Mouse (Mus musculus) MN1 (cell line): ENCODE results near the gene Ndufv3.
"Not testable (repeated sequence)": the region's sequence is repeated elsewhere in the genome, so short reads cannot be mapped to it uniquely, and the experiment has no call there.

Experiments used
- DNase-seq: peaks from one replicate; pipeline ENCODE4 v3.0.0-alpha.2; 2016; ENCODE audit warnings: low spot score

Gene Ndufv3

DNA sequence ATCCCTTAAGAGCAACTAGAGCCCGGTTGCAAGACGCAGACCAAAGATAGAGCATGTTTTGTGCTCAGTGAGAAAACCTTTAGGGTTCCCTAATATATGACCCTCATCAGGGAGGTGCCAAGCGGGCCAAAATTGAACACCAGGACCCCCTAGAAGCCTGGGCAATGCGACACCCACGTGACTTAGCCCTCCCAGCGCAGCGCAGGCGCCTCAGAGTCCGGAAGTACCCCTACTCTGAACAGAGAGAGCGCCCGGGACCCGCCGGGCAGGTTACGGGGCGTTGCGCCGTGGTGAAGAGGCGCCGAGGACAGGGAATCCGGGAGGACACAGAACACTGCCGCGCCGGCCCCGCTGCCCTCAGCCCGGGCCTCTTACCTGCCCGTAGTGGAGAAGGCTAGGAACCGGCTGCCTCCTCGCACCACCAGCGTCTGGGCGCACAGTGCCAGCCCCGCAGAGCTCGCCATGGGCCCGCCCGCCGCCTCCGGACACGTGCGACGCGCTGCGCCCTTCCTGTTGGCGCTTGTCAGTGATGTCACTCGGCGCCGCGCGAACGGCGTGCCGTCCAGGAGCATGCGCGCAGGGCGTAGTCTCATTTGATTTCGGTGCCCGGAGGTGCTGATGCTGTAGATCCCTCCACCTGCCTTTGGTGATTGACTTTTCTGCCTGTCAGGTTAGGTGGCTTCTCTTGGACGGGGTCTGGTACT, 8.0 kb upstream of the Ndufv3 start:
- DNase-seq = peak; percentile 95

GRCm38 (mm10) chr17:31512593-31512992, 7.3 kb upstream of the Ndufv3 start:
- no peak for DNase-seq

GRCm38 (mm10) chr17:31514696-31515095, 5.2 kb upstream of the Ndufv3 start:
- DNase-seq = peak; percentile 89

DNA sequence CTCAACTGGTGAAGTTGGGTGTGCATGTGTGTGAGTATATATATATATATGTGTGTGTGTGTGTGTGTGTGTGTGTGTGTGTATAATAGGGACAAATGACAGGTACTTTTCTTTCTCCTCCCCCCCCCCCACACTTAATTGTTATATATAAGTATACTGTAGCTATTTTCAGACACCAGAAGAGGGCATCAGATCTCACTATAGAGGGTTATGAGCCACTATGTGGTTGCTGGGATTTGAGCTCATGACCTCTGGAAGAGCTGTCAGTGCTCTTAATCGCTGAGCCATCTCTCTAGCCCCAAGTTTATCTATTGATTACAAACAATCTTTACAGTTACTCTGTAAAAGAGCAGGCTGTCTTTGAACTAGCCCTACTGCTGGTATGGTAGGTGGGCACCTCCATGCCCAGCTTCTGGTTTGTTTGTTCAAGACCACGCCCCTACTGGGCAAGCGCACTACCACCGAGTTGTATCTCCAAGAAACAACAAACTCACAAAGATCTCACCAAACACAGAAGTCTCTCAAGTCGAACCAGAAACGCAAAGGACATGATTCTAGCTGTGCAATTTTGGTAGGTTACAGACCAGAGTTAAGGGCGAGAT, 470 bp upstream of the Ndufv3 start:
- no peak for DNase-seq

- peak; percentile 79 for DNase-seq
These were observed 980 bp downstream of the Ndufv3 start for GRCm38 (mm10) chr17:31520895-31521294.

DNA sequence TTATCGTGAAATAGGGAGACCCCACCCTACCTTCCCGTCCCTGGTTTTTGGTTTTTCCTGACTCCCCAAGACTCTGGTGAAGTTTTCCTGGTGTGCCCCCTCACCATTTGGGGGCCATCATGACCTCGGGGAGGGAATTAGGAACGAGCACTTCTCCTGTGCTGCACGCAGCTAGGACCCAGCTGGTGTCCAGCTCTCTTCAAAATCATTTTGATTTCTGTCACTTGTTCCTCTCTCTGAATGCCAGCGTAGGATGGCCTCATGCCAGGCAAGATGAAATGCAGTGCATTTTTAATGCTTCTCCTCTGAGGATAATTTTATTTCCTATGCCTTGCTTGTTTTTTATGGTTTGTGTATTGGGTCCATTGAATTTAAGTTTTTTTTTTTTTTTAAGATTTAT, 2.0 kb downstream of the Ndufv3 start:
- DNase-seq = no peak

DNA sequence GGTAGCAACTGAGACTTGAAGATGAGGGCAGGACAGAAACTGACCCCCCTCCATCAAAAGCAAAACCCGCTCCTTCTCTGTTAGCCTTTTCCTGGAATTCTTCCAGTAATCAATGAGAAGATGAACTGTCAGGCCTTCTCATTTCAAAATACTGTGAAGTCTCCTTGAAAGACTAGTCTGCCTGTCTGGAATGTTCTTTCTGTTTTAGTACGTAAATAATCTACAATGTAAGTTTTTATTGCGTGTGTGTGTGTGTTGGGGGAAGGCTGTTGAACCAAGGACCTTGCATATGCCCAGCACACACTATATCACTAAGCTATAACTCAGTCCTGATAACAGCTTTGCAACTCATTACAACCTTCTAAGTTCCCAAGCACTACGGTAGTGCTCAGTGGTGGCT, 5.2 kb downstream of the Ndufv3 start:
- DNase-seq = no peak

- no peak for DNase-seq
These were observed 5.9 kb downstream of the Ndufv3 start for GRCm38 (mm10) chr17:31525816-31526215.

GRCm38 (mm10) chr17:31529314-31529713, 9.4 kb downstream of the Ndufv3 start:
- peak; percentile 77 for DNase-seq

- no peak for DNase-seq
These were observed 11.7 kb downstream of the Ndufv3 start for GRCm38 (mm10) chr17:31531441-31532158.

DNA sequence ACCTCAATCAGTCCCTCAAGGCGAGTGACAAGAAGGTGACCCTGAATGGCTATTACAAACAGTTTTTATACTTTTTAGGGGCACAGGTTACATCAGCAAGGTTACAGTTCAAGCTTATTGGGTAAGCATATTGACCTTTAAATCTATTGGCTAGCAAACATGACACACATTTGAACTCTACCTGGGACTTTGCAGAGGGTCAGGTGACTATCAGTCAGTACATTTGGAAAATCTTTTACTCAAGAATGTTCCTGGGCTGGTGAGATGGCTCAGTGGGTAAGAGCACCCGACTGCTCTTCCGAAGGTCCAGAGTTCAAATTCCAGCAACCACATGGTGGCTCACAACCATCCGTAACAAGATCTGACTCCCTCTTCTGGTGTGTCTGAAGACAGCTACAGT, 12.4 kb downstream of the Ndufv3 start:
- DNase-seq = not testable (repeated sequence)

DNA sequence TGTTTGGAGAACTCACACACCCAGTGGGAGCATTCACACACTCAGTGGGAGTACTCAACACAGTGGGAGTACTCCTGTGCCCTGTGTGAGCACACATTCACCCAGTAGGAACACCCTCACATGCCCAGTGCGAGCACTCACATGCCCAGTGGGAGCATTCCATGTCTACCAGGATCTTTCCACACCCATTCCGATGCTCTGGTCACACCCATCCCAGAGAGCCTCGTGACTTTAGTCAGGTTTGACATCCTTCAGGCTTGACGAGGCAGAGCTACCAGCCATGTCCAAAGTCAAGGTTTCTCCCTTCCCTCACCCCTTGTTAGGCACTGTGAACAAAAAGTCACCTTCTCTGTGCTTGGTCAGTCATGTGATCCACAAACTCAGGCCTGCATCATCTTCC, 15.4 kb downstream of the Ndufv3 start:
- DNase-seq = no peak

GRCm38 (mm10) chr17:31535871-31536629, 16.1 kb downstream of the Ndufv3 start:
- no peak for DNase-seq

DNA sequence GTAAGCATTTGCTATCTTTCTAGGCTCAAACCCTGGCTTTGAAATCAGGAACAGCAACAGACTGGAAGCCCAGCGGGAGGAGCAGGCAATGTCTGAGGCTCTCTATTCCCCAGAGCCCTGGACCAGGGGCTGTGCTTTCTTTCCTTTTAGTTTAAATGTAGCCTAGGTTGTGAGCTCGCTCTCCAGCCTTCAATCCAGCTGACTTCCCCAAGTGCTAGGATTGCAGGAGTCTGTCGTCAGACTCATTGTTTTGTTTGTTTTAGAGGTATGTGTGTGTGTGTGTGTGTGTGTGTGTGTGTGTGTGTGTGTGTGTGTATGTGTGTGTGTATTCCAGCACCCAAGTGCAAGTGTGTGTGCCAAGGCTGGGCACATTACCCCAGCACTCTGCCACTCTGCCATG, 20.2 kb downstream of the Ndufv3 start:
- DNase-seq = peak; percentile 71

DNA sequence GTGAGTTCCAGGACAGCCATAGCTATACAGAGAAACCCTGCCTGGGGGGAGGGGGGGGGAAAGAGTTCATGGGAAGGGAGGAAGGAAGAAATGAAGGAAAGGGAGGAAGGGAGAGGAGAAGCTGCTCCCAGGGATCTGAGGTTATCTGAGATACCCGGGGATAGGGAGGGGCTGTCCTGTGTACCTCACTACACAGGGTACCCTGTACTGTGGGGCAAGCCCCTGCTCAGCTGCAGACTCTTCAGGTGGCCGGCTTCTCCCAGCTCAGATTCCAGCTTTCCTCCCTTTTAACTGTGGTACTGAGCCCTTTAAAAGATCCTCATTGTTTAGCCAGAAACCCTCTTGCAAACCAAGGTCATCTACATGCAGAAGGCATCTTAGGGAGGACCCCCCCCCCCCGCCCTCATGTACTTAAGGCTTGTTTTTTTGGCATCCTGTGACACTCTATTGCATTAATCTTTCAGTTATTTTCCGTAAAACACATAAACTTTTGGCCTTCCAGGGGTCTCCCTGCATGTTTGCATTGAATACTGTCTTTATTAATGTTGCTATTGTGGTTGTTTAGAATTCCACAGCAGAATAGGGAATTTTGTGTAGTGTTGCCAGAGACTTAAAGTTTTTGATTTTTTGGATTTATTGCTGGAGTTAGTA, 21.0 kb downstream of the Ndufv3 start:
- no peak for DNase-seq

DNA sequence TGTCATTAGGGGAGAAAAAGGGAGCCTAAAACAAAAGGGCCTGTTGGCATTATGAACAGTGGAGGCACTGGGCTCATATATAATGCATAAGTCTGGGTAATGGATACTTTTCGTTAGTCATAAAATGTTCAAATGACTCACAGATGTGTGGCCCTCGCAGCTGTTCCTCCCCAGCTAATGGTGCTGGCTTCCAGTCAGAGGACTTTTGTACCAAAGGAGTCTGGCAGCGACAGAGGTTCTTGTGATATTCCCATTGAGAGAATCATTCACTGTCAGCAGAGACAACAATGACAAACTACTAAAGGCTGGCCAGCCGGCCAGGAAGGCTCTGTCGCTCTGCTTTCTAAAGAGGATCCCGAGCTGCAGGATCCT, 21.5 kb downstream of the Ndufv3 start:
- DNase-seq = no peak

GRCm38 (mm10) chr17:31543574-31543973, 23.7 kb downstream of the Ndufv3 start:
- DNase-seq = no peak

- DNase-seq = no peak
These were observed 26.7 kb downstream of the Ndufv3 start for GRCm38 (mm10) chr17:31546444-31547196.

GRCm38 (mm10) chr17:31547974-31548373, 28.1 kb downstream of the Ndufv3 start:
- DNase-seq = no peak

DNA sequence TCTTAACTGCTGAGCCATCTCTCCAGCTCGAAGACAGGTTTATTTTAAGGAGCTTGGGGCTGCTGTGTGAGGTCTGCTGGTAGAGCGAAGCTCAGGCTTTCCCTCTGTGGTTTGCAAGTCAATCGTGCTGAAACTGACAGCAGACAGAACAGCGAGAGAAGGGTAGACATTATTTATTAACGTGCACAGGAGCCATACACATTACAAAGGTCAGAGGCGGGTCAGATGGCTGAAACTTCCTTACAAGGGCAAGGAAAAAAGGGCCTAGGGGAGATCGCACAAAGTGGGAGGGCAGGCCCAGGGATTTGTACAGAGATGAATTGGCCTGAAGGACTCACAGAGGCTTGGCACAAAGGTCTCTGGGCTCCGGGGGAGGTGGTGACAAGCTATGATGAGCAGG, 29.5 kb downstream of the Ndufv3 start:
- DNase-seq = no peak

DNA sequence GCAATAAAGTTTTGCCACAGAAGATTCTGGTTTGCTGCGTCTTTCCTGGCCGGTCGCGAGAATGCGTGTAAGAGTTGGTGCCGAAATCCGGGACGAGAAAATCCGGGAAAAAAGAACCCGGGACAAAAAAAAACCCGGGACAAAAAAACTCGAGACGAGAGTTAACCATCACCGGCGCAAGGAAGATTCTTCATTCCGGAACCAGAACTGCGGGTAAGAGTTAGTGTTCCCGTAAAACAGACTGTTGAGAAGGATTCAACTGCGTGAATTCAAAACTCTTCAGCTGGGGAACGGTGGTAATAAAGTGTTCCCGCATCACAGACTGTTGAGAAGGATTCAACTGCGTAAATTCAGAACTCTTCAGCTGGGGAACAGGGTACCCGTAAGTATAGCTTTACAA, 32.7 kb downstream of the Ndufv3 start:
- DNase-seq = not testable (repeated sequence)
